Mouse (Mus musculus): ENCODE measurements around the gene Btbd10. TPM values are rescaled to one million over a fixed set of nuclear protein-coding genes. Genes with fewer than 3 reads are reported as not detected.

Gene Btbd10
- 28.5 and 30.7 TPM in 2 replicates for polyA plus RNA-seq (2016; fragmentation: Nextera tagmentation; extraction: Ambion mirVana)

DNA sequence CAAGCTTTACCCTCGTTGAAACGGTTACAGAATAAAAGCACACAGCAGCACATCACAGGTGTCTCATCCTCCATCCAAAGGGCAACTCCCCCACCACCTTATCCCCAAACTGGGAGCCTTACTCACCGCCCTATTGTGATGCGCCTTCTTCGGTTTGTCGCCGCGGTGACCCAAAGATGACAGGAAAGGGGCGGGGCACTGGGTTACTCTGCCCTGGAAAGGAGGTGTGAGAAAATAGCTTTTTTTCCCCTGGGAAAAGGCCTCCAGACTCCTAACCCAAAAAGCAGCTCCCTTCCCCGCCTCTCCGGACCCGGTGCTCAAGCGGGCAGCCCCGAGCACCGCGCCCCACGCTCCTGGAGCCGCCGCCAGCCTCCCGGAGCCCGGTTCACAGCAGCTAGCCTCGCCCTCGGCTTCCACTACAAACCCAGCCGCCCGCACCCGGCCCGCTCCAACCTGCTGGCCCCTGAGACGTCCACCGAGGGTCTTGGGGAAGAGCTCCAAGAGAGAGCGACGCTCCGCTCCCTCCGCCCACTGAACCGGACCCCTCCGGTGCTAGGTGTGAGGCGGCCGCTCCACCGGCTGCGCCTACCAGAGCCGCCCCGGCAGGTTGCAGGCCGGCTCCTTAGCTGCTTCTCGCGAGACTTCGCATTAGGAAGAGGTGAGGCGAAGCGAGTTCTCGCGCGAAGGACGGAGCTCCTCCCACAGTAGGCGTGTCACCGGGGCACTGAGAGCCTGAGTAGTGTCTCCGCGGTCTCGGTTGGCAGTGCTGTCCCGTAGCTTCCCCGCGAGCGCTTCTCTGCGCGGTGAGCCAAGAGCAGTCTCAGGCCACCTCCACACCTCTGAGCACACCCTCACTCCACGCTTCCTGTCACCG is at the start of gene Btbd10:
Gene Btbd10, minus strand, starts transcription at position 647 of the 874 bp plus-strand sequence.
- Histone ChIP-seq H3K36me3 (no peaks in the 10 kb centered on the region), H3K9ac (peak within 1 kb of the TSS; percentile 89), H3K4me3 (peak within 1 kb of the TSS; percentile 88), H3K4me1 (no peaks in the 10 kb centered on the region; the same call in 1 of the 2 replicates), H3K4me2 (replicated peaks) (peak within 1 kb of the TSS; percentile 88), H3K27ac (peak within 1 kb of the TSS; percentile 88), H3K27me3 (no peaks in the 10 kb centered on the region), H3K9me3 (no peaks in the 10 kb centered on the region)
- ATAC-seq (ENCODE audit: insufficient number of reproducible peaks, insufficient read depth, low FRiP score, low TSS enrichment) = peak; percentile 98
- under 1% methylated on average over 64 of the region's 64 CpGs for WGBS

- Histone ChIP-seq H3K27me3 (no peaks in the 10 kb centered on the region), H3K27ac (no peak overlapping the region), H3K4me2 (replicated peaks) (no peak overlapping the region), H3K36me3 (no peaks in the 10 kb centered on the region), H3K9me3 (no peaks in the 10 kb centered on the region), H3K4me3 (no peak overlapping the region), H3K4me1 (no peaks in the 10 kb centered on the region), H3K9ac (no peak overlapping the region)
- WGBS = 88% methylated on average over 1 of the region's 1 CpGs
- ATAC-seq (ENCODE audit: insufficient number of reproducible peaks, insufficient read depth, low FRiP score, low TSS enrichment) = no peak
Measured at GRCm38 (mm10) chr7:113416536-113416935, 47.3 kb upstream of the Btbd10 start.

DNA sequence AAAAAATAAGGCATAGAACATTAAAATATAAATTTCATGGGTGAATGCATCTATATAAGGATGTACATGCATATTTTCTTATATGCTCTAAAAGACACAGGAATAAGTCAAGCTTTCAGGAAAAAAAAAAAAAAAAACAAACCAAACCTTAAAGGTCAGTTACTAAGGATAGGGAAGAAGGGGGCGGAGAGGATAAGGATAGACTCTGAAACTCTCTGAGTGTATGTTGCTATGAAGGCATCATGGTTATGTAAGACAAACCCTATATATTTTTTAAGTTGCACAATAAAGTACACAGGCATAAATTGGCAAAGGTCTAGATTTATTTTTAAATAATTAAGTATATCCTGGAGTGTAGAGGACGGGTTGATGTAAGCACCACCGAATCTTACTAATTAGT is 46.1 kb upstream of the Btbd10 start:
- Histone ChIP-seq H3K27me3 (no peaks in the 10 kb centered on the region), H3K4me2 (replicated peaks) (no peak overlapping the region), H3K9ac (no peak overlapping the region), H3K4me1 (no peaks in the 10 kb centered on the region), H3K27ac (no peak overlapping the region), H3K9me3 (no peaks in the 10 kb centered on the region), H3K4me3 (no peak overlapping the region), H3K36me3 (no peaks in the 10 kb centered on the region)
- no peak for ATAC-seq (ENCODE audit: insufficient number of reproducible peaks, insufficient read depth, low FRiP score, low TSS enrichment)
- WGBS = 89% methylated on average over 3 of the region's 3 CpGs

- Histone ChIP-seq H3K36me3 (no peaks in the 10 kb centered on the region), H3K27ac (no peak overlapping the region), H3K4me3 (no peak overlapping the region), H3K9ac (no peak overlapping the region), H3K4me1 (no peaks in the 10 kb centered on the region), H3K27me3 (no peaks in the 10 kb centered on the region), H3K4me2 (replicated peaks) (no peak overlapping the region), H3K9me3 (no peaks in the 10 kb centered on the region)
- 53% methylated on average over 5 of the region's 5 CpGs for WGBS
- no peak for ATAC-seq (ENCODE audit: insufficient number of reproducible peaks, insufficient read depth, low FRiP score, low TSS enrichment)
Measured at GRCm38 (mm10) chr7:113408712-113409111, 39.5 kb upstream of the Btbd10 start.

DNA sequence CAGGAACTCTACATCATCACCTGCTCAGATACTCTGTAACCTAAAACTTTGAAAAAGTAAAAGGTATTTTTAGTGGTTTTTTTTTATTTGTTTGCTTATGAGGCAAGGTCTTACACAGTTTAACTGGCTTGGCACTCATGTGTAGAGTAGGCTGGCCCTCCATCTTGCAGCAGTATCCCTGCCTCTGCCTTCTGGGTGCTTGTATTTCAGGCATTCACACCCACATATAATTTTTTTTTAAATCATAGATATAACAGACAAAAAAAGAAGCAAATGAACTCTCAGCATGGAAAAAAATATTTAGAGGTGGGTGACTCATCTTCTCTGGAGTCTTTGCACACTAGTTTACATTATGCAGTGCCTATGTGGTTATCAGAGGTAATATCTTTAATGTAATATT is 28.9 kb upstream of the Btbd10 start:
- no peaks in the 10 kb centered on the region for H3K27me3 ChIP-seq
- no peak overlapping the region for H3K9ac ChIP-seq
- no peaks in the 10 kb centered on the region for H3K9me3 ChIP-seq
- H3K27ac ChIP-seq = no peak overlapping the region
- H3K4me3 ChIP-seq = no peak overlapping the region
- H3K4me1 ChIP-seq = no peaks in the 10 kb centered on the region
- ATAC-seq (ENCODE audit: insufficient number of reproducible peaks, insufficient read depth, low FRiP score, low TSS enrichment) = no peak
- H3K4me2 ChIP-seq (replicated peaks) = no peak overlapping the region
- no peaks in the 10 kb centered on the region for H3K36me3 ChIP-seq

- H3K4me3 ChIP-seq = no peak overlapping the region
- no peak overlapping the region for H3K9ac ChIP-seq
Measured at GRCm38 (mm10) chr7:113396661-113397060, 27.5 kb upstream of the Btbd10 start.

GRCm38 (mm10) chr7:113391619-113392018 is 22.4 kb upstream of the Btbd10 start:
- H3K27ac ChIP-seq = no peak overlapping the region
- no peak for ATAC-seq (ENCODE audit: insufficient number of reproducible peaks, insufficient read depth, low FRiP score, low TSS enrichment)
- H3K36me3 ChIP-seq = no peaks in the 10 kb centered on the region
- no peaks in the 10 kb centered on the region for H3K27me3 ChIP-seq
- no peaks in the 10 kb centered on the region for H3K9me3 ChIP-seq
- 84% methylated on average over 2 of the region's 2 CpGs for WGBS
- H3K9ac ChIP-seq = no peak overlapping the region
- H3K4me3 ChIP-seq = no peak overlapping the region
- H3K4me1 ChIP-seq = no peaks in the 10 kb centered on the region
- H3K4me2 ChIP-seq (replicated peaks) = no peak overlapping the region

More at GRCm38 (mm10) chr7:113396661-113397060, 27.5 kb upstream of the Btbd10 start:
- WGBS = 89% methylated on average over 4 of the region's 4 CpGs
- no peaks in the 10 kb centered on the region for H3K27me3 ChIP-seq
- no peak overlapping the region for H3K27ac ChIP-seq
- no peaks in the 10 kb centered on the region for H3K9me3 ChIP-seq
- no peaks in the 10 kb centered on the region for H3K36me3 ChIP-seq
- no peaks in the 10 kb centered on the region for H3K4me1 ChIP-seq
- no peak for ATAC-seq (ENCODE audit: insufficient number of reproducible peaks, insufficient read depth, low FRiP score, low TSS enrichment)
- no peak overlapping the region for H3K4me2 ChIP-seq (replicated peaks)

- no peaks in the 10 kb centered on the region for H3K27me3 ChIP-seq
- no peak for ATAC-seq (ENCODE audit: insufficient number of reproducible peaks, insufficient read depth, low FRiP score, low TSS enrichment)
- no peaks in the 10 kb centered on the region for H3K36me3 ChIP-seq
- H3K4me3 ChIP-seq = no peak within 1 kb of the TSS
- 86% methylated on average over 2 of the region's 2 CpGs for WGBS
- H3K4me2 ChIP-seq (replicated peaks) = no peak within 1 kb of the TSS
- H3K27ac ChIP-seq = no peak within 1 kb of the TSS
- no peaks in the 10 kb centered on the region for H3K4me1 ChIP-seq
- no peak within 1 kb of the TSS for H3K9ac ChIP-seq
- H3K9me3 ChIP-seq = no peaks in the 10 kb centered on the region
Measured at GRCm38 (mm10) chr7:113388470-113388869, 19.3 kb upstream of the Btbd10 start, which contains the start of gene Pth. Pth (minus strand) TSS chr7:113388570.

DNA sequence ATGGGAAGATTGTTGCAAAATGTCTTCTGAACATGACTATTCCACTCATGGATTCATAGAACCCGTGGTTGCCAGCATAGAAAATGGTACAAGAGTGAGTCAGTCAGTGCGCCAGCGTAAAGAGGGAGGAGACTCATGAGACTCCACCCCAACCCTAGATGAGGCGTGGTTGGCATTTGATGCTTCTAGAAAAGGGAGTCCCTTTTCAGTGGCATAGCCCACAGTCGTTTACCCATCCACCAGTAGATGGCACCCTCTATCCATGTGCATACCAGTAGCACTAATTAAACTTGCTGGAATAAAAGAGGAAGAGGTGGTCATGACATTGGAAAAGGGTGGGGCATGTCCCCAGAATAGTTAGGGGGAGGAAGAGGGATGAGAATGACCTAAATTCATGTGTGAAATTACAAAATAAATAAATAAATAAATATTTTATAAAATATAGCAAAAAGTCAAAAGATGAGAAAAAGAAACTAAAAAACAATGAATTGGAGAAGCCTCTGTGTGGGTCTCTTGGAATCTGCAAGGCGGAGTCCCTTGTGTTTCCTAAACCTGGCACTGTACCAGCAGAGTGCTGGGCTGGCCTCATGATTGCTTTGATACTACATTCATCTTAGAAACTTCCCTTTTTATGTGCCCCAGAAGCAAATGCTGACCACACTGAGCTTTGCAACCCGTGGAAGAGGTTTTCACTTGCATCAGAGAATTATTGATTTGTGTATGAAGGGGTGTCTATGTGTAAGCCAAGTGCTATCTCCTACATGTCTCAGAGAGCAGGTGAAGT is 8.9 kb upstream of the Btbd10 start:
- Histone ChIP-seq H3K9ac (no peak overlapping the region), H3K4me2 (replicated peaks) (no peak overlapping the region), H3K27me3 (no peaks in the 10 kb centered on the region), H3K27ac (no peak overlapping the region), H3K4me3 (no peak overlapping the region), H3K36me3 (no peaks in the 10 kb centered on the region), H3K4me1 (no peaks in the 10 kb centered on the region), H3K9me3 (no peaks in the 10 kb centered on the region)
- 33% methylated on average over 7 of the region's 7 CpGs for WGBS
- ATAC-seq (ENCODE audit: insufficient number of reproducible peaks, insufficient read depth, low FRiP score, low TSS enrichment) = no peak

- Histone ChIP-seq H3K4me2 (replicated peaks) (no peak overlapping the region), H3K36me3 (no peaks in the 10 kb centered on the region), H3K4me3 (no peak overlapping the region), H3K9ac (no peak overlapping the region), H3K9me3 (no peaks in the 10 kb centered on the region), H3K27ac (no peak overlapping the region), H3K27me3 (no peaks in the 10 kb centered on the region), H3K4me1 (no peaks in the 10 kb centered on the region; the same call in 1 of the 2 replicates)
- 75% methylated on average over 1 of the region's 1 CpGs for WGBS
- ATAC-seq (ENCODE audit: insufficient number of reproducible peaks, insufficient read depth, low FRiP score, low TSS enrichment) = no peak
Measured at GRCm38 (mm10) chr7:113372682-113373081, 3.5 kb upstream of the Btbd10 start.

GRCm38 (mm10) chr7:113369620-113370340 is 588 bp upstream of the Btbd10 start:
- H3K27ac ChIP-seq = peak overlapping the region; percentile 88
- no peaks in the 10 kb centered on the region for H3K27me3 ChIP-seq
- WGBS = under 1% methylated on average over 44 of the region's 44 CpGs
- peak overlapping the region; percentile 89 for H3K9ac ChIP-seq
- H3K36me3 ChIP-seq = no peaks in the 10 kb centered on the region
- peak overlapping the region; percentile 88 for H3K4me2 ChIP-seq (replicated peaks)
- H3K4me1 ChIP-seq = no peaks in the 10 kb centered on the region; the same call in 1 of the 2 replicates
- H3K4me3 ChIP-seq = peak overlapping the region; percentile 88
- peak; percentile 58 for ATAC-seq (ENCODE audit: insufficient number of reproducible peaks, insufficient read depth, low FRiP score, low TSS enrichment)
- H3K9me3 ChIP-seq = no peaks in the 10 kb centered on the region
